Mouse (Mus musculus) kidney, adult 2 months (tissue): ENCODE measurements around the gene Gja8. TPM values are rescaled to one million over a fixed set of nuclear protein-coding genes. Genes with fewer than 3 reads are reported as not detected.

ENCODE experiments used
- DNase-seq: peaks from one replicate; pipeline ENCODE4 v3.0.0; 2021
- H3K27ac ChIP-seq: fragments of 200-500 bp; 2 replicates; pipeline ENCODE4 v1.5.1; 2012; ENCODE audit warnings: low read depth, low read length, control low read depth, inconsistent platforms; ENCODE audit not compliant: insufficient read depth
- H3K27me3 ChIP-seq: fragments of 200-500 bp; replicated peaks from 2 replicates; pipeline ENCODE4 v1.6.1; 2012; ENCODE audit warnings: mild to moderate bottlenecking, moderate library complexity, low read length, inconsistent platforms; ENCODE audit not compliant: control insufficient read depth, insufficient read depth
- H3K36me3 ChIP-seq: fragments of 200-500 bp; 2 replicates; pipeline ENCODE4 v1.6.1; 2012; ENCODE audit warnings: mild to moderate bottlenecking, moderate library complexity, low read length, inconsistent platforms; ENCODE audit not compliant: control insufficient read depth, insufficient read depth
- H3K4me1 ChIP-seq: fragments of 200-500 bp; 2 replicates; pipeline ENCODE4 v1.6.1; 2011; ENCODE audit warnings: low read length; ENCODE audit not compliant: control insufficient read depth, insufficient read depth
- H3K4me3 ChIP-seq: fragments of 200-500 bp; 2 replicates; pipeline ENCODE4 v1.5.1; 2011; ENCODE audit warnings: mild to moderate bottlenecking, low read depth, low read length, control low read depth; ENCODE audit not compliant: insufficient read depth
- CTCF ChIP-seq: fragments of 200-500 bp; conservative IDR thresholded peaks from 2 replicates; pipeline ENCODE4 v1.5.1; 2011; ENCODE audit warnings: low read depth, mild to moderate bottlenecking, control low read depth, low read length, moderate library complexity, mixed read lengths; ENCODE audit not compliant: insufficient read depth, insufficient read length
- POLR2A ChIP-seq: fragments of 200-500 bp; IDR thresholded peaks from one replicate; pipeline ENCODE4 v1.6.1; 2011; ENCODE audit warnings: low read depth, low read length, control low read depth
- whole genome bisulfite sequencing: fragments of 180-500 bp; shearing (Covaris S2); methylation state at CpG from one replicate; pipeline ENCODE4 v1.1.7; 2018; 5-methylcytosine and 5-hydroxymethylcytosine counted together
- polyA plus RNA-seq: library from polyadenylated mRNA; depleted of rRNA; stranded (reverse); fragments of >200 nt; gene quantifications from 2 replicates; pipeline ENCODE4 v1.2.3, GENCODE M21; 2012; rRNA removed

Gja8 gene
- polyA plus RNA-seq, 1 experiment: not detected

GRCm38 (mm10) chr3:96874808-96875571 is 50.8 kb downstream of the Gja8 start:
- Histone ChIP-seq H3K36me3 (peaks cover 8% of the 10 kb centered on the region; the same call in 1 of the 2 replicates), H3K27ac (no peak overlapping the region), H3K4me3 (no peak overlapping the region), H3K4me1 (peaks cover 5% of the 10 kb centered on the region; the same call in 1 of the 2 replicates), H3K27me3 (no peaks in the 10 kb centered on the region)
- 46% methylated on average over 7 of the region's 7 CpGs for WGBS
- peak; percentile 81 for DNase-seq
- no peak for TF ChIP-seq CTCF
- peak; percentile 6 for TF ChIP-seq POLR2A

- H3K27me3 ChIP-seq: no peaks in the 10 kb centered on the region
- no peak overlapping the region for H3K27ac ChIP-seq
- peaks cover 5% of the 10 kb centered on the region; the same call in 1 of the 2 replicates for H3K4me1 ChIP-seq
- no peak for DNase-seq
- H3K4me3 ChIP-seq: no peak overlapping the region
- no peak for TF ChIP-seq CTCF
- TF ChIP-seq POLR2A: no peak
- peaks cover 9% of the 10 kb centered on the region; the same call in 1 of the 2 replicates for H3K36me3 ChIP-seq
- 89% methylated on average over 8 of the region's 8 CpGs for WGBS
Observed at GRCm38 (mm10) chr3:96872501-96872900, 53.3 kb downstream of the Gja8 start.

- H3K4me3 ChIP-seq: no peak overlapping the region
- peaks cover 9% of the 10 kb centered on the region; the same call in 1 of the 2 replicates for H3K36me3 ChIP-seq
- no peak overlapping the region for H3K27ac ChIP-seq
- H3K27me3 ChIP-seq: no peaks in the 10 kb centered on the region
- 79% methylated on average over 8 of the region's 8 CpGs for WGBS
- DNase-seq: no peak
- peaks cover 5% of the 10 kb centered on the region; the same call in 1 of the 2 replicates for H3K4me1 ChIP-seq
- TF ChIP-seq POLR2A (no peak), CTCF (no peak)
Observed at GRCm38 (mm10) chr3:96871070-96871469, 54.8 kb downstream of the Gja8 start.

- H3K36me3 ChIP-seq: peaks cover 9% of the 10 kb centered on the region; the same call in 1 of the 2 replicates
- no peak for TF ChIP-seq CTCF
- TF ChIP-seq POLR2A: no peak
- no peak overlapping the region for H3K27ac ChIP-seq
- H3K27me3 ChIP-seq: no peaks in the 10 kb centered on the region
- 94% methylated on average over 2 of the region's 2 CpGs for WGBS
- no peak overlapping the region for H3K4me3 ChIP-seq
- DNase-seq: no peak
- H3K4me1 ChIP-seq: no peaks in the 10 kb centered on the region; the same call in 1 of the 2 replicates
Observed at GRCm38 (mm10) chr3:96870270-96870669, 55.5 kb downstream of the Gja8 start.

- H3K27ac ChIP-seq: no peak overlapping the region
- H3K4me1 ChIP-seq: no peaks in the 10 kb centered on the region
- H3K4me3 ChIP-seq: no peak overlapping the region
- H3K27me3 ChIP-seq: no peaks in the 10 kb centered on the region
- DNase-seq: no peak
- WGBS: 90% methylated on average over 7 of the region's 7 CpGs
- no peak for TF ChIP-seq POLR2A
- TF ChIP-seq CTCF: no peak
- H3K36me3 ChIP-seq: peaks cover 9% of the 10 kb centered on the region; the same call in 1 of the 2 replicates
Observed at GRCm38 (mm10) chr3:96869091-96869490, 56.7 kb downstream of the Gja8 start.

- Histone ChIP-seq H3K4me3 (no peak overlapping the region), H3K27me3 (no peaks in the 10 kb centered on the region), H3K36me3 (peaks cover 9% of the 10 kb centered on the region; the same call in 1 of the 2 replicates), H3K27ac (no peak overlapping the region), H3K4me1 (no peaks in the 10 kb centered on the region)
- TF ChIP-seq POLR2A (no peak), CTCF (no peak)
- WGBS: 85% methylated on average over 8 of the region's 8 CpGs
- no peak for DNase-seq
Observed at GRCm38 (mm10) chr3:96868566-96868965, 57.3 kb downstream of the Gja8 start.

- Histone ChIP-seq H3K4me1 (no peaks in the 10 kb centered on the region), H3K27ac (no peak overlapping the region), H3K4me3 (no peak overlapping the region), H3K36me3 (peaks cover 6% of the 10 kb centered on the region; the same call in 1 of the 2 replicates), H3K27me3 (no peaks in the 10 kb centered on the region)
- no peak for DNase-seq
- WGBS: 78% methylated on average over 3 of the region's 3 CpGs
- TF ChIP-seq POLR2A: no peak
- no peak for TF ChIP-seq CTCF
Observed at GRCm38 (mm10) chr3:96867863-96868262, 58.0 kb downstream of the Gja8 start.

Other genes with a start within 250 kb of the Gja8 start
- gene Pias3, start 229.6 kb downstream of the Gja8 start, polyA plus RNA-seq: 21.0 and 23.2 TPM in 2 replicates
- gene Nudt17, start 217.5 kb downstream of the Gja8 start, polyA plus RNA-seq: 2.0 and 3.6 TPM in 2 replicates
- gene Polr3c, start 198.4 kb downstream of the Gja8 start, polyA plus RNA-seq: 32.2 and 34.6 TPM in 2 replicates
- 20.7 and 23.5 TPM in 2 replicates for gene Rnf115, start 198.4 kb downstream of the Gja8 start, polyA plus RNA-seq
- 343 and 414 TPM in 2 replicates for gene Pdzk1, start 96.7 kb downstream of the Gja8 start, polyA plus RNA-seq
- 0.08 and 0.33 TPM in 2 replicates for gene Cd160, start 96.7 kb downstream of the Gja8 start, polyA plus RNA-seq
- 8.2 and 8.7 TPM in 2 replicates for gene Gja5, start 21.3 kb downstream of the Gja8 start, polyA plus RNA-seq
- gene Gpr89, start 20.7 kb downstream of the Gja8 start, polyA plus RNA-seq: 28.9 and 33.6 TPM in 2 replicates
- 67.8 and 74.2 TPM in 2 replicates for gene Acp6, start 232.8 kb upstream of the Gja8 start, polyA plus RNA-seq